Mouse (Mus musculus) cerebellum, postnatal 4 days (tissue): ENCODE measurements around the gene Gm11009.
"Not testable (repeated sequence)": the region's sequence is repeated elsewhere in the genome, so short reads cannot be mapped to it uniquely, and the experiment has no call there.

ENCODE experiments used
- DNase-seq, 2 experiments: peaks; one replicate each; pipeline ENCODE4 v3.0.0; 2022; ENCODE audit warnings: low spot score in 2 of 2, mixed read lengths in 1 of 2

Gene Gm11009

DNA sequence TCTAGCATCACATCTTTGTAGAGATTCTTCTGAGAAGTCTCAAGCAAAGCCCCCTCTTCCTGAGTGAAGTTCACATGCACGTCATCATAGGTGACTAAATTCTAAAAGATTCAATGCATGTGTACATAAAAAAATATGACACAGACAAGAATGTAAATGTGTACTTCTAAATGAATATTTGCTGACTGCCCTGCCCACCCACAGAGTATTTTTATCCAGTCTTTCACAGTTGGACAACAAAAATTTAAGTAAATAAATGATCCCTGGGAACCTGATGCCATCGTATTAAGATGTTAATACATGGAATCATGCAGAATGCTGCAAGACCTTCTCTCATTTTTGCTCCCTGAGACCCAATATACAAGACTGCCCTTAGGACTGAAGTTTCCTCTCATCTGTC lies at the start of gene Gm11009:
TSS of gene Gm11009 (minus strand) at position 101 of the 400 bp plus-strand sequence.
- not testable (repeated sequence) for DNase-seq
